ENCODE assay signal across 10 mouse cellular contexts in genomic region chr17:35702605-35703004, GRCm38 (mm10). TPM values are rescaled to one million over a fixed set of nuclear protein-coding genes. Genes with fewer than 3 reads are reported as not detected.
DNase-seq lines count a peak whose midpoint lies in the region; ATAC-seq and TF ChIP-seq lines count a peak whose summit lies in the region.
"Had no signal": no experiment of that assay in that cellular context is flagged by ENCODE, and none has a peak within 500 bp of the region (broad histone marks: within the 10 kb centered on the region; RNA-seq: fewer than 3 reads in every experiment).

No protein-coding gene starts in this region.

- TF ChIP-seq POLR2A in myocyte (IDR thresholded peaks at IDR 0.05; ENCODE audit: insufficient read length, low read depth): no peak

- 12% methylated on average over 4 of the region's 4 CpGs for WGBS in heart, embryonic 13.5 days
- WGBS in embryonic facial prominence, embryonic 10.5 days: 9% methylated on average over 4 of the region's 4 CpGs
- 6% methylated on average over 4 of the region's 4 CpGs for WGBS in hindbrain, embryonic 15.5 days

- H3K79me2 ChIP-seq in myocyte (ENCODE audit: control insufficient read depth, insufficient read depth): peaks cover 27% of the 10 kb centered on the region

- peak overlapping the region; percentile 22 for H3ac ChIP-seq in myocyte (ENCODE audit: control insufficient read depth, insufficient read length)

- H3K36me3 ChIP-seq in heart, embryonic 13.5 days: peaks cover 6% of the 10 kb centered on the region
- H3K36me3 ChIP-seq in embryonic facial prominence, embryonic 10.5 days (replicated peaks): 0 out of 2 replicates have a peak, but pooled peaks cover 5% of the 10 kb centered on the region
- H3K36me3 ChIP-seq in hindbrain, embryonic 15.5 days: no peaks in the 10 kb centered on the region
- H3K36me3 ChIP-seq in myocyte (ENCODE audit: control insufficient read depth, insufficient read depth): no peaks in the 10 kb centered on the region

- H3K4me3 ChIP-seq in heart, embryonic 13.5 days: peak overlapping the region; percentile 84
- peak overlapping the region; percentile 82 for H3K4me3 ChIP-seq in embryonic facial prominence, embryonic 10.5 days
- peak overlapping the region; percentile 52 for H3K4me3 ChIP-seq in hindbrain, embryonic 15.5 days
- H3K4me3 ChIP-seq in myocyte: peak overlapping the region; percentile 52

- H3K27ac ChIP-seq in heart, embryonic 13.5 days (replicated peaks): peak overlapping the region; percentile 99
- peak overlapping the region; percentile 91 for H3K27ac ChIP-seq in embryonic facial prominence, embryonic 10.5 days (replicated peaks)
- peak overlapping the region; percentile 93 for H3K27ac ChIP-seq in hindbrain, embryonic 15.5 days (replicated peaks)

- no peaks in the 10 kb centered on the region for H3K9me3 ChIP-seq in heart, embryonic 13.5 days
- H3K9me3 ChIP-seq in embryonic facial prominence, embryonic 10.5 days: no peaks in the 10 kb centered on the region
- H3K9me3 ChIP-seq in hindbrain, embryonic 15.5 days: no peaks in the 10 kb centered on the region

- H3K4me2 ChIP-seq in heart, embryonic 13.5 days: peak overlapping the region; percentile 81
- peak overlapping the region; percentile 86 for H3K4me2 ChIP-seq in hindbrain, embryonic 15.5 days
- peak overlapping the region; percentile 87 for H3K4me2 ChIP-seq in myocyte (ENCODE audit: low read depth)

- no peak for ATAC-seq in heart, embryonic 13.5 days (ENCODE audit: extremely low read depth, insufficient number of reproducible peaks, low FRiP score, low TSS enrichment)
- ATAC-seq in hindbrain, embryonic 15.5 days (ENCODE audit: low FRiP score, low read depth): no peak

- intact Hi-C loops in heart, postnatal 10 days (cut with DNase I): no loop called here
- intact Hi-C loops in left cerebral cortex, postnatal 14 days (cut with DNase I): no loop called here

- peaks cover 10% of the 10 kb centered on the region; the same call in 1 of the 2 replicates for H3K27me3 ChIP-seq in heart, embryonic 13.5 days (replicated peaks)
- peaks cover 76% of the 10 kb centered on the region for H3K27me3 ChIP-seq in embryonic facial prominence, embryonic 10.5 days (replicated peaks; ENCODE audit: low read depth, poor library complexity, severe bottlenecking)
- no peaks in the 10 kb centered on the region for H3K27me3 ChIP-seq in hindbrain, embryonic 15.5 days
- no peaks in the 10 kb centered on the region for H3K27me3 ChIP-seq in myocyte (ENCODE audit: control insufficient read depth, insufficient read depth, insufficient read length)

- H3K9ac ChIP-seq in heart, embryonic 13.5 days: peak overlapping the region; percentile 96
- peak overlapping the region; percentile 74 for H3K9ac ChIP-seq in hindbrain, embryonic 15.5 days

- DNase-seq in heart, postnatal 10 days: no peak
- DNase-seq in embryonic facial prominence, embryonic 10.5 days (ENCODE audit: low spot score): no peak
- DNase-seq in left cerebral cortex, postnatal 14 days (ENCODE audit: low spot score in 2 of 2): no peak
- no peak for DNase-seq in frontal cortex, postnatal 36 days (ENCODE audit: low spot score in 2 of 2)
- DNase-seq in gastrocnemius, adult 18-20 months (ENCODE audit: low spot score): no peak

- H3K4me1 ChIP-seq in heart, embryonic 13.5 days: peaks cover 65% of the 10 kb centered on the region
- H3K4me1 ChIP-seq in embryonic facial prominence, embryonic 10.5 days: peaks cover 80% of the 10 kb centered on the region
- peaks cover 57% of the 10 kb centered on the region for H3K4me1 ChIP-seq in hindbrain, embryonic 15.5 days (replicated peaks)

TF ChIP-seq in myocyte, 11 proteins besides CTCF, POLR2A, EP300 and RAD21:
- no peak for TF ChIP-seq CEBPB (IDR thresholded peaks at IDR 0.05; ENCODE audit: insufficient read depth, poor library complexity, severe bottlenecking)

RNA-seq across cellular contexts. Expression of gene Ddr1, which starts 1.8 kb away (rescaled TPM):
- polyA plus RNA-seq in heart, embryonic 13.5 days (2015; fragmentation: Nextera tagmentation; extraction: Ambion mirVana): 122 and 130 TPM in 2 replicates
- 10 to 100 TPM; 56.8 to 66.6 TPM for total RNA-seq in heart, postnatal 10 days (2021)
- polyA plus RNA-seq in embryonic facial prominence, embryonic 10.5 days (2016; fragmentation: Nextera tagmentation; extraction: Ambion mirVana): 49.1 and 65.3 TPM in 2 replicates
- polyA plus RNA-seq in hindbrain, embryonic 15.5 days (2015; fragmentation: Nextera tagmentation; extraction: Ambion mirVana): 106 and 110 TPM in 2 replicates
- polyA plus RNA-seq in myocyte (2012; fragmentation: generic; extraction: Trizol): 65.6 TPM
- total RNA-seq in left cerebral cortex, postnatal 14 days (2021): 10 to 100 TPM; 46.1 to 52.8 TPM
- total RNA-seq in gastrocnemius, adult 18-20 months (2021): 10 to 100 TPM; 12.4 to 17.1 TPM

RNA-seq across cellular contexts. Expression of gene Gtf2h4, which starts 29.1 kb away (rescaled TPM):
- 25.7 and 27.7 TPM in 2 replicates for polyA plus RNA-seq in heart, embryonic 13.5 days (2015; fragmentation: Nextera tagmentation; extraction: Ambion mirVana)
- 10 to 100 TPM; 15.5 to 18.7 TPM for total RNA-seq in heart, postnatal 10 days (2021)
- polyA plus RNA-seq in embryonic facial prominence, embryonic 10.5 days (2016; fragmentation: Nextera tagmentation; extraction: Ambion mirVana): 57.6 and 61.4 TPM in 2 replicates
- 23.7 and 24.8 TPM in 2 replicates for polyA plus RNA-seq in hindbrain, embryonic 15.5 days (2015; fragmentation: Nextera tagmentation; extraction: Ambion mirVana)
- polyA plus RNA-seq in myocyte (2012; fragmentation: generic; extraction: Trizol): 27.4 TPM
- total RNA-seq in left cerebral cortex, postnatal 14 days (2021): 10 to 100 TPM; 23.0 to 26.2 TPM
- total RNA-seq in gastrocnemius, adult 18-20 months (2021): 10 to 100 TPM; 17.7 to 18.9 TPM

RNA-seq across cellular contexts. Expression of gene Vars2, which starts 35.2 kb away (rescaled TPM):
- polyA plus RNA-seq in heart, embryonic 13.5 days (2015; fragmentation: Nextera tagmentation; extraction: Ambion mirVana): 12.2 and 13.5 TPM in 2 replicates
- 10 to 100 TPM; 25.2 to 34.0 TPM for total RNA-seq in heart, postnatal 10 days (2021)
- 19.9 and 22.0 TPM in 2 replicates for polyA plus RNA-seq in embryonic facial prominence, embryonic 10.5 days (2016; fragmentation: Nextera tagmentation; extraction: Ambion mirVana)
- polyA plus RNA-seq in hindbrain, embryonic 15.5 days (2015; fragmentation: Nextera tagmentation; extraction: Ambion mirVana): 15.9 and 17.8 TPM in 2 replicates
- 13.7 TPM for polyA plus RNA-seq in myocyte (2012; fragmentation: generic; extraction: Trizol)
- 10 to 100 TPM; 31.1 to 40.8 TPM for total RNA-seq in left cerebral cortex, postnatal 14 days (2021)
- total RNA-seq in gastrocnemius, adult 18-20 months (2021): 10 to 100 TPM in 1 of 2 experiments, 1 to 10 TPM in 1; 9.8 to 13.7 TPM

RNA-seq across cellular contexts. Expression of gene Mucl3, which starts 59.1 kb away (rescaled TPM):
- polyA plus RNA-seq in heart, embryonic 13.5 days (2015; fragmentation: Nextera tagmentation; extraction: Ambion mirVana): 0.36 and 0.39 TPM in 2 replicates
- not detected for total RNA-seq in heart, postnatal 10 days (2021)
- polyA plus RNA-seq in embryonic facial prominence, embryonic 10.5 days (2016; fragmentation: Nextera tagmentation; extraction: Ambion mirVana): 0.20 and 0.24 TPM in 2 replicates
- 0.17 TPM in 1 of 2 replicates, not detected in the other for polyA plus RNA-seq in hindbrain, embryonic 15.5 days (2015; fragmentation: Nextera tagmentation; extraction: Ambion mirVana)
- polyA plus RNA-seq in myocyte (2012; fragmentation: generic; extraction: Trizol): 0.05 TPM
- total RNA-seq in left cerebral cortex, postnatal 14 days (2021): not detected
- total RNA-seq in gastrocnemius, adult 18-20 months (2021): not detected
- total RNA-seq: gastrocnemius, postnatal 14 days; left cerebral cortex, postnatal 25 days had no signal
